Mouse (Mus musculus): Measurements from ENCODE around the gene Btbd9.
A peak's percentile ranks its signal among the peaks of the same experiment; 100 is the strongest.

Gene Btbd9

GRCm38 (mm10) chr17:30512531-30512930 lies 63.8 kb downstream of the Btbd9 start:
- peak; percentile 27 for DNase-seq (ENCODE audit: low spot score)

- peak; percentile 24 for DNase-seq (ENCODE audit: low spot score)
Measured at GRCm38 (mm10) chr17:30512007-30512406, 64.3 kb downstream of the Btbd9 start.

- peak; percentile 38 for DNase-seq (ENCODE audit: low spot score)
Measured at GRCm38 (mm10) chr17:30511399-30511798, 64.9 kb downstream of the Btbd9 start.

GRCm38 (mm10) chr17:30510171-30510570 lies 66.1 kb downstream of the Btbd9 start:
- peak; percentile 50 for DNase-seq (ENCODE audit: low spot score)

GRCm38 (mm10) chr17:30509646-30510045 lies 66.6 kb downstream of the Btbd9 start:
- DNase-seq (ENCODE audit: low spot score) = peak; percentile 43

- DNase-seq (ENCODE audit: low spot score) = peak; percentile 22
Measured at GRCm38 (mm10) chr17:30507636-30508576, 68.4 kb downstream of the Btbd9 start.

- peak; percentile 32 for DNase-seq (ENCODE audit: low spot score)
Measured at GRCm38 (mm10) chr17:30506916-30507315, 69.4 kb downstream of the Btbd9 start.

- peak; percentile 38 for DNase-seq (ENCODE audit: low spot score)
Measured at GRCm38 (mm10) chr17:30499541-30499940, 76.7 kb downstream of the Btbd9 start.

- DNase-seq (ENCODE audit: low spot score) = no peak
Measured at GRCm38 (mm10) chr17:30498779-30499178, 77.5 kb downstream of the Btbd9 start.

GRCm38 (mm10) chr17:30498376-30498719 lies 77.9 kb downstream of the Btbd9 start:
- DNase-seq (ENCODE audit: low spot score) = peak; percentile 76

GRCm38 (mm10) chr17:30497525-30498375 lies 78.5 kb downstream of the Btbd9 start:
- DNase-seq (ENCODE audit: low spot score) = peak; percentile 37

GRCm38 (mm10) chr17:30495567-30495966 lies 80.7 kb downstream of the Btbd9 start:
- DNase-seq (ENCODE audit: low spot score) = peak; percentile 33

GRCm38 (mm10) chr17:30495154-30495553 lies 81.1 kb downstream of the Btbd9 start:
- no peak for DNase-seq (ENCODE audit: low spot score)

GRCm38 (mm10) chr17:30493481-30493880 lies 82.8 kb downstream of the Btbd9 start:
- peak; percentile 31 for DNase-seq (ENCODE audit: low spot score)

GRCm38 (mm10) chr17:30492191-30492590 lies 84.1 kb downstream of the Btbd9 start:
- DNase-seq (ENCODE audit: low spot score) = peak; percentile 6

GRCm38 (mm10) chr17:30491601-30492000 lies 84.7 kb downstream of the Btbd9 start:
- peak; percentile 38 for DNase-seq (ENCODE audit: low spot score)

- peak; percentile 25 for DNase-seq (ENCODE audit: low spot score)
Measured at GRCm38 (mm10) chr17:30490601-30491000, 85.7 kb downstream of the Btbd9 start.

- DNase-seq (ENCODE audit: low spot score) = peak; percentile 9
Measured at GRCm38 (mm10) chr17:30490086-30490485, 86.2 kb downstream of the Btbd9 start.

GRCm38 (mm10) chr17:30489629-30490028 lies 86.7 kb downstream of the Btbd9 start:
- no peak for DNase-seq (ENCODE audit: low spot score)

GRCm38 (mm10) chr17:30487695-30488094 lies 88.6 kb downstream of the Btbd9 start:
- peak; percentile 22 for DNase-seq (ENCODE audit: low spot score)

GRCm38 (mm10) chr17:30485067-30485854 lies 91.0 kb downstream of the Btbd9 start:
- DNase-seq (ENCODE audit: low spot score) = peak; percentile 19
